Mouse (Mus musculus) thymus, postnatal 10 days (tissue): ENCODE data around the gene Pcyt1a.
"Not testable (repeated sequence)": the region's sequence is repeated elsewhere in the genome, so short reads cannot be mapped to it uniquely, and the experiment has no call there.

Experiments
- DNase-seq, 2 experiments: peaks; one replicate each; pipeline ENCODE4 v3.0.0; 2021; ENCODE audit warnings: low spot score in 2 of 2

The Pcyt1a gene

GRCm38 (mm10) chr16:32477315-32477714, 46.6 kb downstream of the Pcyt1a start:
- no peak for DNase-seq

DNA sequence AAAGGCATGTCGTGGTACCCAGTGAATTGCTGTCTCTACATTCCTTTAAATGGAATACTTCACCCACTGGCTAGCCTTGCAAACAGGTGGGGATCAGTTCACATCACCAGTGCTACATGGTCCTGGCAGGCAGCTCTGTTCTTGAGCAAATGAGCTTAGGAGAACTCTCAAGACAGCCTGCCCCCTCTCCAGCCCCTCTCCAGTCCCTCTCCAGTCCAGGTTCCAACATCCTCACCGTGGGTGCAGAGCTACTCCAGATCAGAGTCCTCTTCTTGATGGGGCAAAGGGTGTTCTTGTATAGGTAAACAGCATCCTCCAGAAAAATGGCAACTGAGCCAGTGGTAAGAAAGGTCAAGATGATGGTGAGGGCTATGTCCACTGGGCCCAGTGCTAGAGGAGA, 48.7 kb downstream of the Pcyt1a start:
- DNase-seq, result no peak

DNA sequence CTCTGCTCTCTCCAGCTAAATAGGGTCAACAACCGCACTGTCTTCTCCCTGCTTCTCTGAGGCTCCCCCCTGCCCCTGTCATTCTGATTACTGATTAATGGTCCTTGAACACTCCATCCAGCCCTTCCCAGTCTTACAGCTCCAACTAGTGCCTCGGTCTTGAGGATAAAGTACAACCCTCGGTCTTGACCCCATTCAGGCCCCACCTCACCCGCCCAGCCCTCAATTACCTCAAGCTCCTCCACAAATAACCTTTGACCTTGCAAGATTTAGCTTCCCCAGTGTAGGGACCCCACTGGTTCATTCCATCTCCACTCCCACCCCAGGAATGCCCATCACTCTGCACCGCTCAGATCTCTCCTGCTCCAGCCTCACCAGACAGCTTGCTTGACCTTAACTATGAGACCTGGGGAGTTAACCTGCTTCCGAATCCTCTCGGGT, 53.7 kb downstream of the Pcyt1a start:
- DNase-seq, result no peak

DNA sequence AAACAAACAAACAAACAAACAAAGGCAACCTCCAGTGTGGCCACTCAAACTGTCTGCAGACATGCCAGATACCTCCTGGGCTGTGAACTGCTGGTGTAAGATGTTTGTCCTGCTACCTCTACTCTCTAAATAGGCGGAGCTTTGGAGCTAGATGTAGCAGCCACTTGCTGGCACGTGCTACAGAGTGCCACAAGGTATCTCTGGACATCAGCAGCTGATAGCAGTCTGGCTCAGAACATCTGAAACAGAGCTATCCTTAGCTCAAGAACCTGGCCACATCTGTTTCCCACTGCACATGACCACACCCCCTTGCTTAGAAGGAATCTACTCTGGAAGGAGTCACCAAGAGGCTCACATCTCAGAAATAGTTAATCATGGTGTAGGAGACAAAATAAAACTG, 54.5 kb downstream of the Pcyt1a start:
- no peak for DNase-seq

- no peak for DNase-seq
Measured at GRCm38 (mm10) chr16:32486046-32486445, 55.3 kb downstream of the Pcyt1a start.

GRCm38 (mm10) chr16:32487234-32488111, 56.8 kb downstream of the Pcyt1a start, which contains the start of gene Slc51a:
TSS of gene Slc51a (minus strand) at chr16:32487879.
- no peak for DNase-seq

DNA sequence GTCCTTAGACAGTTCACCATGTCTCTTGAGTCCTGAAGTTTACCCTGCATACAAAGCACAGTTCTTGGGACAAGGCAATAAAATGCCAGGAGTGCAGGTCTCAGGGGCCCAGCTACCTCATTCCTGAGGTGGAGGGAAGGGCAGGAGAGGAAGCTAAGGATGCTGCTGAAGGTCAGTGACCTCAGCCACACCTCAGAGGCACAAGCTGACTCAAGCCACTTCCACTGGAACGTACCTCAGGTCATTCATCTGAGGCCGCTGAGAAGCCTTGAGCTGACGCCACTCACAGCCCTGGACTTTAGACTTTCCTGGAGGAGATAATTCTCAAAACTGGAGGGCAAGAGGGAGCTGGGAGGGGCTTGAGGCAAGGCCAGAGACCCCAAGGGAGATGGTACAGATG, 58.2 kb downstream of the Pcyt1a start:
- no peak for DNase-seq

DNA sequence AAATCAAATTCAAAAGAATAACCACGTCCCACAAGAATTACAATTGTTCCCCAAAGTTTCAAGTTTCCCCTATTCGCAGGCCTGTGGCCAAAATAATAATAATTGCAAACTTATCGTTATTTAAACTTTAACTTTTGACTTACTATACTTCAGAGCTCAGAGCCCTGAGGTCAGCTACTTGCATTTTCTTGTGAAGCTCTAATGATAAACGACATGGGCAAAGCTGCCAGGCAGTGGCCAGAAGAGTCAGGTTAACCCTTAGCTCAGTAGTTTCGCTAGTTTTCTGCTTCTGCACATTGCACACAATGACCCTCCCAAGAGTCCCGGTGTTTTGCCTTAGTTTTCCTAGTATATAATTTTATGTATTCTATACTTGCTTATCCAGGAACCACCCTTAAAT, 63.6 kb downstream of the Pcyt1a start:
- DNase-seq, result not testable (repeated sequence)

DNA sequence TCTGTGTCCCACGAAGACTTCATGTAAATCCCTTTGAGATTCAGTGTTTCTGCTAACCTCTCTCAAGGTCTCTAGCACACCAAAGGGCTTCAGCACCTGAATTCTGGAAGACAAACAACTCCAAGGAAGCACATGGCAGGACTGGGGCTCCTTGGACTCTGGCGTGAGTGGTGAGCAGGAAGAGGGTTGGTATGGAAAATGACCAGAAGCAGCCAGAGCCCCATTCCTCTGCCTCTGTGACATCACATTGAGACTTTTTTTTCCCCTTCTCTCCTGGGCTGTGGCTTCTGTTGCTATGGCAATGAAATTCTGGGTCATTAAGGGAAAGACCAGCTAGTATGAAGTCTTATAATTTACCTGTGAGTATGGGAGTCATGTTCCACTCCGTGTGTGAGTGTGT, 65.2 kb downstream of the Pcyt1a start, which contains the start of gene Zdhhc19:
TSS of gene Zdhhc19 (plus strand) at position 301 of the 400 bp plus-strand sequence.
- DNase-seq, result no peak

GRCm38 (mm10) chr16:32498996-32499395, 68.3 kb downstream of the Pcyt1a start:
- DNase-seq, result no peak

- peak; percentile 71 to 92 for DNase-seq
Measured at GRCm38 (mm10) chr16:32499430-32500037, 68.8 kb downstream of the Pcyt1a start.

GRCm38 (mm10) chr16:32501459-32501858, 70.7 kb downstream of the Pcyt1a start:
- DNase-seq, result no peak

DNA sequence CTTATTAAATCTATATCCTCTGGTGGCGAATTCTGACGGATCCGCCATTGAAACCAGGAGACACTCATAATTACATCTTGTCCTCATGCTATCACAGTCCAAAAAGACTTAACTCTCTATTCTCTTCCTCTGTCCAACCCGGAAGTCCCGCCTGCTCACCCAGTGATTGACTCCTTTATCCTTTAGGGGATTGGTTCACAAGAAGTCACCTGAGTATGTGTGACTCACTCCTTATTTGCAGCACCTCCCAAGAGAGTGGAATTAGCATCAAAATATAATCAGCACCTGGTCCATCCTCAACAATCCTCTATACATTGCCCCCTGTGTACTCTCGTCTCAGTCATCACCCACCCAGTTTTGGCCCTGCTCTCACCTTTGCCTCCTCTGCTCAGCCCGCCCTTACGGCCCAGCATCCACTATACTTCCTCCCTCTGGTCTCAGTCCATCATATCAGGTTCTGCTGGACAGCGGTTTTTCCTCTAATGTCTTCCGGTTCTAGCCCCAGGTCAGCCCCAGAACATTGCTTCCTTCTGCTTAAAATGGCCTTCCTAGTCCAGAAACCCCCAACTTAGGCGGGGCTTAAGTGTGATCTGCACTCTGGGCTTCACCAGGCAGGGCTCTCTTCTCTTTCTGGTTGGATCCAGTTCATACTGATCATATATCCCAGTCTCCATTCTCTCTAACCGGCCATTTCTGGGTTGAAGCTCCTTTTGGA, 72.1 kb downstream of the Pcyt1a start:
- DNase-seq, result no peak

GRCm38 (mm10) chr16:32503633-32504032, 72.9 kb downstream of the Pcyt1a start:
- no peak for DNase-seq

DNA sequence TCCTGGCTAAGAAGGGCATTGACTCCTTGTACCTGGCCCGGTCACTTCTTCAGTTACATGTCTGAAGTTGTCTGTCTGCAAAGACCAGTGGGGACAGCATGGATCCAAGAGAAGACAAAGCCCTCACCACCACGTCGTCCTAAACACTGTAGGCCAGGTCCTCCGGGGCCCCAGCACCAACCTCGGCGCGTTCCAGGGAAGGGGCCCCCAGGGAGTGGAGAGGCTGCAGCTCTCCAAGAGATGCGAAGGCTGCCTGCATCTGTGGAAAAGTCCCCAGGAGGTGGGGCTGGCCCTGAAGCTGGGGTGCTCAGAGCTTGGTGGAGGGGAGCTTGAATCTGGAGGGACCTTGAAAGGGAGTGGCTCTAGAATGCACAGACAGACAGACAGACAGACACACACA, 75.6 kb downstream of the Pcyt1a start:
- no peak for DNase-seq

- no peak for DNase-seq
Measured at GRCm38 (mm10) chr16:32506868-32507267, 76.1 kb downstream of the Pcyt1a start.

DNA sequence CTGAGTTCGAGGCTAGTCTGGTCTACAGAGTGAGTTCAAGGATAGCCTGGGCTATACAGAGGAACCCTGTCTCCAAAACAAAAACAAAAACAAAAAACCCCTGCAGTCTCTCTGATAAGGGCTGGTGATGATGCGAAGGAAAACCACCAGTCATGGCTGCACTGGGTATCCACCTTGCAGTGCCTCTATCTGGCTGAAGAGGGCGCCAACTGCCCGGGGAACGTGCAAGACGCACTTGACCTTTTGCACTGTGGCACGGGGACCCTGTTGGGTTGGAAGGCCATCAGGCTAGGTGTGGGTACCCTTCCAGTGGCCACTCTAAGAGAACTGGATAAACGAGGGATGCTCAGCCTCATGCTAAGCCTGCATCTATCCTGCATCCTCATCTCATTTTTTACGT, 76.7 kb downstream of the Pcyt1a start:
- peak; percentile 69 to 85 for DNase-seq

- no peak for DNase-seq
Measured at GRCm38 (mm10) chr16:32508035-32508434, 77.3 kb downstream of the Pcyt1a start.

DNA sequence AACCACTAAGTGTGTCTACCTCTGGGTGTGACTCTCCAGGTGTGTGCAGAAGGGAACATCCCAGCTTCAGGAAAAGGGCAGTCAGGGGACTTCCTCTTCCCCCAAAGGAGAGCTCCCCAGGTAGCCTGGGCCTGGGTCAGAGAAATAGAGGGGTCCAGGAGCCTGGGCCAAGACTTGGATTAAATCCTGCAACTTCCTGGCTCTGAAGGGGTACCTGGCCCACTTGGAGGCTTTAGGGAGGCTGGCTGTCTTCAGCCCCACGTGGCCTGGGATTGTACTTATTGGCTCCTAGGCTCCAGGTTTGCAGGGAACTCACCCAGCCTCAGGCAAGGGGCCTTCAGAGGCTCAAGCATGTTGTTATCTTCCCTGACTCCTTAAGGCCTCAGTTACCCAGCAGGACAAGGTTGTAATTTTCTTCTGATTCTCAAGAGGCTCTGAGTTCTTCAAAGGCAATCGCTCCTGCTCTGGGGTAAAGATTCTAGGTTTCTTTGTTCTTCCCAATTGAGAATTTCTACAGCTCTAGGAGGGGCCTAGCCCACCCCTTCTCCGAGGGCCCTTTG, 77.9 kb downstream of the Pcyt1a start:
- DNase-seq, result no peak

- no peak for DNase-seq
Measured at GRCm38 (mm10) chr16:32509066-32509942, 78.6 kb downstream of the Pcyt1a start.
